In genomic region chr7:101867482-101867881, GRCm38 (mm10) we compare ENCODE assay signal across 28 mouse cellular contexts. TPM values are rescaled to one million over a fixed set of nuclear protein-coding genes. Genes with fewer than 3 reads are reported as not detected.
DNase-seq lines count a peak whose midpoint lies in the region; TF ChIP-seq lines count a peak whose summit lies in the region.
"Had no signal": no experiment of that assay in that cellular context is flagged by ENCODE, and none has a peak within 500 bp of the region (broad histone marks: within the 10 kb centered on the region; RNA-seq: fewer than 3 reads in every experiment).

No protein-coding gene starts in this region.

- intact Hi-C loops in left cerebral cortex, postnatal 10 days (cut with DNase I) = no loop called here

- peak overlapping the region; percentile 78; the same call in 1 of the 2 replicates for H3K9ac ChIP-seq in ES-E14 (ENCODE audit: insufficient read depth, low read depth, low read length, poor library complexity, severe bottlenecking)
- H3K9ac ChIP-seq: embryonic facial prominence, embryonic 13.5 days; embryonic facial prominence, embryonic 15.5 days; forebrain, embryonic 13.5 days; forebrain, embryonic 15.5 days; forebrain, postnatal 0 days had no signal

- in situ Hi-C loops in ES-E14 (cut with MboI; ENCODE audit: low sequenced_read_pairs in 2 of 2, unreplicated experiment in 2 of 2) = no loop called here

- H3K4me3 ChIP-seq in ES-E14 (ENCODE audit: insufficient read depth in 1 of 2, low read depth in 1 of 2, low read length in 2 of 2, poor library complexity in 1 of 2, severe bottlenecking in 1 of 2) = peak overlapping the region; percentile 10 to 58; a peak in 3 of 4 replicates
- H3K4me3 ChIP-seq: embryonic facial prominence, embryonic 13.5 days; embryonic facial prominence, embryonic 15.5 days; erythroblast, embryonic 14.5 days; forebrain, embryonic 13.5 days; forebrain, embryonic 15.5 days had no signal

- peaks cover 10% of the 10 kb centered on the region for H3K36me3 ChIP-seq in ES-E14 (ENCODE audit: control insufficient read depth, insufficient read depth, low read length, poor library complexity, severe bottlenecking)
- H3K36me3 ChIP-seq: embryonic facial prominence, embryonic 13.5 days; embryonic facial prominence, embryonic 15.5 days; forebrain, embryonic 15.5 days had no signal

- H3K27ac ChIP-seq in ES-E14 (ENCODE audit: insufficient read depth, low read depth, low read length, poor library complexity, severe bottlenecking) = peak overlapping the region; percentile 97
- H3K27ac ChIP-seq: embryonic facial prominence, embryonic 13.5 days; embryonic facial prominence, embryonic 15.5 days; forebrain, embryonic 13.5 days; forebrain, embryonic 15.5 days had no signal

- H3K4me1 ChIP-seq in ES-E14 (ENCODE audit: control insufficient read depth in 2 of 2, insufficient read depth in 2 of 2, low read length in 2 of 2, poor library complexity in 1 of 2) = peaks cover 21 to 22% of the 10 kb centered on the region in 2 experiments
- H3K4me1 ChIP-seq: embryonic facial prominence, embryonic 13.5 days; embryonic facial prominence, embryonic 15.5 days; forebrain, embryonic 15.5 days had no signal

- no peaks in the 10 kb centered on the region for H3K9me3 ChIP-seq in ES-E14 (ENCODE audit: control insufficient read depth, insufficient read depth, low read depth, low read length)
- H3K9me3 ChIP-seq: embryonic facial prominence, embryonic 13.5 days; embryonic facial prominence, embryonic 15.5 days; forebrain, embryonic 13.5 days; forebrain, embryonic 15.5 days had no signal

- DNase-seq in adrenal gland, adult 2 months = peak; percentile 27
- DNase-seq in adrenal gland, postnatal 25 days = no peak
- peak; percentile 63 for DNase-seq in ovary, adult 18-20 months (ENCODE audit: low spot score)
- DNase-seq in ovary, postnatal 14 days (ENCODE audit: low spot score) = no peak
- DNase-seq in ES-E14 (ENCODE audit: low read depth, low spot score) = no peak
- no peak for DNase-seq in thymus, postnatal 14 days
- DNase-seq in left cerebral cortex, postnatal 10 days (ENCODE audit: extremely low spot score in 1 of 2, low spot score in 2 of 2) = no peak
- DNase-seq: adrenal gland, adult 8-10 months; adrenal gland, postnatal 14 days; B cell, adult 2 months; cerebellum, adult 11 months; cerebellum, adult 18-20 months; cerebellum, adult 8-10 months; cerebellum, adult 9-11 months; cerebellum, postnatal 14 days; cerebellum, postnatal 36 days; embryo, embryonic 11 days; forebrain, postnatal 0 days had no signal

TF ChIP-seq in ES-E14, 5 proteins besides CTCF, POLR2A, EP300 and RAD21:
- TF ChIP-seq CHD2 (IDR thresholded peaks at IDR 0.05; ENCODE audit: low read depth, low read length) = no peak
- no peak for TF ChIP-seq HCFC1 (IDR thresholded peaks at IDR 0.05; ENCODE audit: borderline replicate concordance, insufficient read depth, low read length)
- TF ChIP-seq ZC3H11A (IDR thresholded peaks at IDR 0.05; ENCODE audit: borderline replicate concordance, low read depth, low read length) = no peak
- TF ChIP-seq ZNF384 (IDR thresholded peaks at IDR 0.05; ENCODE audit: low read depth, low read length) = no peak
- TF ChIP-seq MAFK (IDR thresholded peaks at IDR 0.05; ENCODE audit: insufficient read depth, low read depth, low read length) = no peak

RNA-seq across cellular contexts. Expression of gene Folr1, which starts 3.1 kb away (rescaled TPM):
- 10 to 100 TPM in 1 of 2 experiments, under 1 TPM in 1; 0.86 to 22.0 TPM for total RNA-seq in adrenal gland, adult 2 months (2021)
- 1.3 and 2.6 TPM in 2 replicates for polyA plus RNA-seq in adrenal gland, adult 2 months (2012; rRNA removed)
- 6.8 and 7.9 TPM in 2 replicates for total RNA-seq in adrenal gland, postnatal 25 days (2021)
- total RNA-seq in ES-E14 (2012; rRNA removed) = 536 and 562 TPM in 2 replicates
- under 1 TPM in 1 of 2 experiments, not detected in 1; 0.90 TPM for total RNA-seq in left cerebral cortex, postnatal 10 days (2021)
- total RNA-seq: common myeloid progenitor, adult 5-6 weeks had no signal
- polyA plus RNA-seq: CD4-positive, CD25-positive, alpha-beta regulatory T cell, adult 4 months; erythroblast, embryonic 14.5 days had no signal

RNA-seq across cellular contexts. Expression of gene Anapc15, which starts 4.0 kb away (rescaled TPM):
- total RNA-seq in adrenal gland, adult 2 months (2021) = 10 to 100 TPM; 34.2 to 35.7 TPM
- 32.3 and 39.9 TPM in 2 replicates for polyA plus RNA-seq in adrenal gland, adult 2 months (2012; rRNA removed)
- 26.7 and 41.7 TPM in 2 replicates for total RNA-seq in adrenal gland, postnatal 25 days (2021)
- 105 and 123 TPM in 2 replicates for total RNA-seq in ES-E14 (2012; rRNA removed)
- total RNA-seq in left cerebral cortex, postnatal 10 days (2021) = 10 to 100 TPM; 31.4 to 36.2 TPM

RNA-seq across cellular contexts. Expression of gene Folr2, which starts 10.5 kb away (rescaled TPM):
- total RNA-seq in adrenal gland, adult 2 months (2021) = 1 to 10 TPM; 3.2 to 4.5 TPM
- polyA plus RNA-seq in adrenal gland, adult 2 months (2012; rRNA removed) = 3.9 and 5.0 TPM in 2 replicates
- 1.5 TPM in 1 of 2 replicates, not detected in the other for total RNA-seq in adrenal gland, postnatal 25 days (2021)
- total RNA-seq in ES-E14 (2012; rRNA removed) = 4.2 and 4.3 TPM in 2 replicates
- under 1 TPM in 1 of 2 experiments, not detected in 1; 0.59 TPM for total RNA-seq in left cerebral cortex, postnatal 10 days (2021)
- total RNA-seq: CH12.LX; common myeloid progenitor, adult 5-6 weeks; MEL had no signal
- polyA plus RNA-seq: CD4-positive, CD25-positive, alpha-beta regulatory T cell, adult 4 months; embryonic facial prominence, embryonic 11.5 days; erythroblast, embryonic 14.5 days had no signal

RNA-seq across cellular contexts. Expression of gene Inppl1, which starts 29.5 kb away (rescaled TPM):
- total RNA-seq in adrenal gland, adult 2 months (2021) = 10 to 100 TPM; 81.2 to 90.1 TPM
- 139 and 142 TPM in 2 replicates for polyA plus RNA-seq in adrenal gland, adult 2 months (2012; rRNA removed)
- 101 and 110 TPM in 2 replicates for total RNA-seq in adrenal gland, postnatal 25 days (2021)
- total RNA-seq in ES-E14 (2012; rRNA removed) = 57.1 and 71.4 TPM in 2 replicates
- 10 to 100 TPM; 19.2 to 22.3 TPM for total RNA-seq in left cerebral cortex, postnatal 10 days (2021)

RNA-seq across cellular contexts. Expression of gene Lamtor1, which starts 38.2 kb away (rescaled TPM):
- 100 to 1,000 TPM; 106 to 131 TPM for total RNA-seq in adrenal gland, adult 2 months (2021)
- polyA plus RNA-seq in adrenal gland, adult 2 months (2012; rRNA removed) = 298 TPM in 2 replicates
- total RNA-seq in adrenal gland, postnatal 25 days (2021) = 99.9 and 103 TPM in 2 replicates
- 90.8 and 106 TPM in 2 replicates for total RNA-seq in ES-E14 (2012; rRNA removed)
- total RNA-seq in left cerebral cortex, postnatal 10 days (2021) = 10 to 100 TPM; 95.6 to 98.2 TPM

Comparison
In these comparisons a context has a peak if more than half of its experiments do, and no peak if none do; other contexts are left out.
1. DNase-seq: peak in adrenal gland, adult 2 months (single experiment) and ovary, adult 18-20 months (single experiment); none in adrenal gland, postnatal 25 days (single experiment), ovary, postnatal 14 days (single experiment), ES-E14 (single experiment), thymus, postnatal 14 days (single experiment) and left cerebral cortex, postnatal 10 days (0 of 2).
2. RNA of gene Folr1, which starts 3.1 kb away (total RNA-seq): 536 to 562 TPM in ES-E14; 0.86 to 22.0 TPM in adrenal gland, adult 2 months, 6.8 to 7.9 TPM in adrenal gland, postnatal 25 days and 0.90 TPM in left cerebral cortex, postnatal 10 days; every median in the first group is over 10 times any median in the second.